Mouse (Mus musculus): ENCODE measurements around the gene Fscn2. TPM values are rescaled to one million over a fixed set of nuclear protein-coding genes. Genes with fewer than 3 reads are reported as not detected.

The Fscn2 gene
- not detected for polyA plus RNA-seq (2015; fragmentation: Illumina TruSeq; extraction: RNeasy Lipid Tissue Mini Kit (QIAGEN cat#74804); ENCODE audit: insufficient read depth, low replicate concordance)

GRCm38 (mm10) chr11:120361295-120361694 is at the start of gene Fscn2:
Gene Fscn2 (plus strand): TSS chr11:120361534.

DNA sequence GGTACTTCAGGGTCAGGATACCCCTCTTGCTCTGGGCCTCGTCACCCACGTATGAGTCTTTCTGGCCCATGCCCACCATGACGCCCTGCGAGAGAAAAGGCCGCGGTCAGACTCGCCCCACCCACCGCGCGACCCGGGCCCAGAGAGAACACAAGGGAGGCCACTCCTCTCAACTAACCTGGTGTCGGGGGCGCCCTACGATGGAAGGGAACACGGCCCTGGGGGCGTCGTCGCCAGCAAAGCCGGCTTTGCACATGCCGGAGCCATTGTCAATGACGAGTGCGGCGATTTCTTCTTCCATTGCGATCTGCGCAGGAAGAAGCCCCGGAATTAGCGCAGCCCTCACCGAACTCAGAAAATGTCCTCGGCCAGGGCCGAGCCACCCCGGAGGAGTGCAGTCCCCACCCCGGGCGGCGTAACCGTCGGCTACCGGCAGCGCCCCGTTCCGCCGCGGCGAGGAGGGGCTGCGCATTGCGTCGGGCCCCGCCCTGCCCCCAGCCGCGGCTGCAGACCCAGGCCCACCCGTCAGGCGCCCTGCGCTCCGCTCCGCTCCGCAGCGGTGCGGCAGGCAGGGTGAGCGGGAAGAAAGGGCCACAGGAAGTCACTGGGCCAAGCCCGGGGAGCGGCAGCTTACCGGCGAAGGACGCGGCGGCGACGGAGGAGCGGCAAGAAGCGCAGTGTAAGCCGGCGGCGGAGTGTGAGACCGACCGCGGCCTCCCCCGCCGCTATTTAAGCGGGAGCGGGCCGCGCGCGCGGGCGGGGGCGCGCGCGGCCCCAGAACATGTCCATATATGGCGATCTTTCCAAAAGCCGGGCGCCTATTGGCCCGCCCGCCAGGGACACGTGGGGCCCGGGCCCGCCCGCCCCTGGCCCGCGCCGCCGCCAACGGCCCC is 13.3 kb upstream of the Fscn2 start, which contains the start of gene Actg1:
Actg1 (minus strand) TSS at position 752 of the 893 bp plus-strand sequence.

GRCm38 (mm10) chr11:120378611-120379540 is 17.5 kb downstream of the Fscn2 start, which contains the start of gene Faap100:
Gene Faap100 (minus strand): TSS chr11:120378764.

Other genes starting within 250 kb of the Fscn2 start
- gene Slc38a10, start 210.2 kb upstream of the Fscn2 start, polyA plus RNA-seq (2015; fragmentation: Illumina TruSeq; extraction: RNeasy Lipid Tissue Mini Kit (QIAGEN cat#74804); ENCODE audit: insufficient read depth, low replicate concordance), result 21.9 TPM
- gene Bahcc1, start 128.6 kb upstream of the Fscn2 start, polyA plus RNA-seq (2015; fragmentation: Illumina TruSeq; extraction: RNeasy Lipid Tissue Mini Kit (QIAGEN cat#74804); ENCODE audit: insufficient read depth, low replicate concordance), result 2.5 TPM
- 1,508 TPM for gene Actg1, start 13.0 kb upstream of the Fscn2 start, polyA plus RNA-seq (2015; fragmentation: Illumina TruSeq; extraction: RNeasy Lipid Tissue Mini Kit (QIAGEN cat#74804); ENCODE audit: insufficient read depth, low replicate concordance)
- 1.6 TPM for gene Faap100, start 17.2 kb downstream of the Fscn2 start, polyA plus RNA-seq (2015; fragmentation: Illumina TruSeq; extraction: RNeasy Lipid Tissue Mini Kit (QIAGEN cat#74804); ENCODE audit: insufficient read depth, low replicate concordance)
- gene Nploc4, start 76.2 kb downstream of the Fscn2 start, polyA plus RNA-seq (2015; fragmentation: Illumina TruSeq; extraction: RNeasy Lipid Tissue Mini Kit (QIAGEN cat#74804); ENCODE audit: insufficient read depth, low replicate concordance), result 36.3 TPM
- 2.7 TPM for gene Tspan10, start 81.1 kb downstream of the Fscn2 start, polyA plus RNA-seq (2015; fragmentation: Illumina TruSeq; extraction: RNeasy Lipid Tissue Mini Kit (QIAGEN cat#74804); ENCODE audit: insufficient read depth, low replicate concordance)
- gene Pde6g, start 92.0 kb downstream of the Fscn2 start, polyA plus RNA-seq (2015; fragmentation: Illumina TruSeq; extraction: RNeasy Lipid Tissue Mini Kit (QIAGEN cat#74804); ENCODE audit: insufficient read depth, low replicate concordance), result 0.39 TPM
- gene Oxld1, start 96.5 kb downstream of the Fscn2 start, polyA plus RNA-seq (2015; fragmentation: Illumina TruSeq; extraction: RNeasy Lipid Tissue Mini Kit (QIAGEN cat#74804); ENCODE audit: insufficient read depth, low replicate concordance), result 4.1 TPM
- 39.8 TPM for gene Ccdc137, start 96.6 kb downstream of the Fscn2 start, polyA plus RNA-seq (2015; fragmentation: Illumina TruSeq; extraction: RNeasy Lipid Tissue Mini Kit (QIAGEN cat#74804); ENCODE audit: insufficient read depth, low replicate concordance)
- 23.9 TPM for gene Arl16, start 106.1 kb downstream of the Fscn2 start, polyA plus RNA-seq (2015; fragmentation: Illumina TruSeq; extraction: RNeasy Lipid Tissue Mini Kit (QIAGEN cat#74804); ENCODE audit: insufficient read depth, low replicate concordance)
- gene Mrpl12, start 123.1 kb downstream of the Fscn2 start, polyA plus RNA-seq (2015; fragmentation: Illumina TruSeq; extraction: RNeasy Lipid Tissue Mini Kit (QIAGEN cat#74804); ENCODE audit: insufficient read depth, low replicate concordance), result 16.3 TPM
- gene Slc25a10, start 130.3 kb downstream of the Fscn2 start, polyA plus RNA-seq (2015; fragmentation: Illumina TruSeq; extraction: RNeasy Lipid Tissue Mini Kit (QIAGEN cat#74804); ENCODE audit: insufficient read depth, low replicate concordance), result 4.4 TPM
- gene Gcgr, start 169.2 kb downstream of the Fscn2 start, polyA plus RNA-seq (2015; fragmentation: Illumina TruSeq; extraction: RNeasy Lipid Tissue Mini Kit (QIAGEN cat#74804); ENCODE audit: insufficient read depth, low replicate concordance), result not detected
- 25.6 TPM for gene Mcrip1, start 188.2 kb downstream of the Fscn2 start, polyA plus RNA-seq (2015; fragmentation: Illumina TruSeq; extraction: RNeasy Lipid Tissue Mini Kit (QIAGEN cat#74804); ENCODE audit: insufficient read depth, low replicate concordance)
- gene Ppp1r27, start 189.6 kb downstream of the Fscn2 start, polyA plus RNA-seq (2015; fragmentation: Illumina TruSeq; extraction: RNeasy Lipid Tissue Mini Kit (QIAGEN cat#74804); ENCODE audit: insufficient read depth, low replicate concordance), result not detected
- gene P4hb, start 211.7 kb downstream of the Fscn2 start, polyA plus RNA-seq (2015; fragmentation: Illumina TruSeq; extraction: RNeasy Lipid Tissue Mini Kit (QIAGEN cat#74804); ENCODE audit: insufficient read depth, low replicate concordance), result 169 TPM
- gene Arhgdia, start 220.1 kb downstream of the Fscn2 start, polyA plus RNA-seq (2015; fragmentation: Illumina TruSeq; extraction: RNeasy Lipid Tissue Mini Kit (QIAGEN cat#74804); ENCODE audit: insufficient read depth, low replicate concordance), result 169 TPM
- gene Alyref, start 236.8 kb downstream of the Fscn2 start, polyA plus RNA-seq (2015; fragmentation: Illumina TruSeq; extraction: RNeasy Lipid Tissue Mini Kit (QIAGEN cat#74804); ENCODE audit: insufficient read depth, low replicate concordance), result 65.0 TPM
- gene Anapc11, start 236.9 kb downstream of the Fscn2 start, polyA plus RNA-seq (2015; fragmentation: Illumina TruSeq; extraction: RNeasy Lipid Tissue Mini Kit (QIAGEN cat#74804); ENCODE audit: insufficient read depth, low replicate concordance), result 30.2 TPM
- not detected for gene Npb, start 246.9 kb downstream of the Fscn2 start, polyA plus RNA-seq (2015; fragmentation: Illumina TruSeq; extraction: RNeasy Lipid Tissue Mini Kit (QIAGEN cat#74804); ENCODE audit: insufficient read depth, low replicate concordance)